Mouse (Mus musculus) 3134 (cell line): ENCODE measurements around the gene Ap1s3.

Source experiments
- DNase-seq: peaks from one replicate; pipeline ENCODE4 v3.0.0-alpha.2; 2011; ENCODE audit warnings: low spot score; ENCODE audit not compliant: insufficient read length; ENCODE audit errors: extremely low read depth

Ap1s3 gene

DNA sequence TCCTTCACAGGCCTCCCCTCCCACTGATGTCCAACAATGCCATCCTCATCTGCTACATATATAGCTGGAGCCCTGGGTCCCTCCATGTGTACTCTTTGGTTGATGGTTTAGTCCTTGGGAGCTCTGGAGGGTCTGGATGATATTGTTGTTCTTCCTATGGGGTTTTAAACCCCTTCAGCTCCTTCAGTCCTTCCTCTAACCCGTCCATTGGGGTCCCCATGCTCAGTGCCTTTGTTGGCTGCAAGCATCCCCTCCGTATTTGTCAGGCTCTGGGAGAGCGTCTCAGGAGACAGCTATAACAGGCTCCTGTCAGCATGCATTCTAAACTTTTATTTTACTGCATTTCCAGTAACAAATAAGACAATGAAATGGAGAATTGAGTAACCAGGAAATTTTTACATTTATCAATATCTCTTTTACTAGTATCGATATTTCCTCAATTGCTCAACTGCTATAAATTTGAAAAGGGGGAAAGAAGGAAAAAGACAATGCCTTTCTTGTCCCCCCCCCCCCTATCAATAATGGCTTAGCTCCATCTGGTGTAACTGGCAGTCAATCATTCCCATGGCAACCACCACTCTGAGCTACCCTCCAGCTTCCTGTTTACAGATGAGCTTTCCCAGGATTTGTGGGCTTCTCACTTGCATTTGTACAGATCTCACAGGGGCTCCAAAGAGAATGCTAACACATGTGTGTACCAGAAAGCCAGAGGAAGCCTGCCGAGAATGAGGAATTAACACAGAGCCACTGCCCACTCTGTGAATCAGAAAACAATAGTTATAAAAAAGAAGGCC, 73.2 kb downstream of the Ap1s3 start:
- DNase-seq, result no peak

GRCm38 (mm10) chr1:79592721-79593277, 79.0 kb downstream of the Ap1s3 start:
- DNase-seq, result no peak

DNA sequence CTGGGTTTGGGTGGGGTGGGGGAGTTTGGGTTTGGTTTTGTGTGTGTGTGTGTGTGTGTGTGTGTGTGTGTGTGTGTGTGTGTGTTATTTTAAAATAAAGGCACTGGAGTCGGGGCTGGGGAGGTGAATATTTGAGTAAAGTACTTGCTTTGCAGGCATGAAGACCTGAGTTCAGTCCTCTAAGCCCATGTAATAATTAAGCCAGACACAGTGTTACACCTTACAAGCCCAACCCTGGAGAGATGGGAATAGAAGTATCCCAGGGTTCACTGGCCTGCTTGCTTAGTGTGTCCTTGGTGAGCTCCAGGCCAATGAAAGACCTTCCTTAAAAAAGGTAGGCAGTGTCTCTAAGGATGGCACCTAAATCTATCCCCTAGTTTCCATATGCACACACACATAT, 80.7 kb downstream of the Ap1s3 start:
- no peak for DNase-seq

GRCm38 (mm10) chr1:79589971-79590763, 81.6 kb downstream of the Ap1s3 start:
- no peak for DNase-seq

DNA sequence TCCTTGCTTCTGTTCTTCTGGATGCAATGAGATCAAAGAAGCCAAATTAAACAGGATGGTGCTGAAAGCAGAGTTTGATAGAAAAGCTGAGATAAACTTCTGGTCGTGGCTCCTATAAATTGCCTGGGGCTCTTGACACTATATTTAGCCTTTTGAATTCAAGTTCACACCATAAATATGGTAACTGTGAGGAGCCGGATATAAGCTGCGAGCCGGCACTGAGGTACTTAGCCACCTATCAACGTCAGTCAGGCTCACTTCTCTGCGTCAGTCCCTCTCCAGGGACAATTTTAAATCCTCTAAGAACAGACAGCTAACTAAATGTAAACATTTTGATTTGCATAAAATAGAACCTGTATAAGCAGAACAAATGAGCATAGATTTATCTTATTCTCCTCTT, 82.3 kb downstream of the Ap1s3 start:
- DNase-seq, result no peak

GRCm38 (mm10) chr1:79581136-79581679, 90.6 kb downstream of the Ap1s3 start:
- DNase-seq, result peak; percentile 5

DNA sequence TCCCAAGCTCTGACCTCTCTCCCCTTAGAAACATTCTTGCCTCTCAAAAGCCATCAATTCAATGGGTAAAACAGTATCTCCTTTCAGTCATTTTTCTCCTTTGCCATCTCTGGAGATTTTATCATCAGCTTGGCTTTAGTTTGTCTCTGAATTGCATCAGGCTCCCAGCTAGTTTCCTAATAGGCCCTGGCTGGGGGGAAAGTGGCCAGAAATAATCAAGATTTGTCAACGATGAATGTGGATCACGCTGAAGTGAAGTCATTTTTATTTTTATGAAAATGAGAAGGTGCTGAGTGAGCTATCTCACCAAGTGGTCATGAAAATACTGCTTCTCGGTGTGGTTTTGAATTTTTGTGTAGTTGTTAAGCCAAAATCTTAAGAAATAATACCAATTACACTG, 94.4 kb downstream of the Ap1s3 start:
- DNase-seq, result no peak

- no peak for DNase-seq
Measured at GRCm38 (mm10) chr1:79571912-79572311, 99.9 kb downstream of the Ap1s3 start.

DNA sequence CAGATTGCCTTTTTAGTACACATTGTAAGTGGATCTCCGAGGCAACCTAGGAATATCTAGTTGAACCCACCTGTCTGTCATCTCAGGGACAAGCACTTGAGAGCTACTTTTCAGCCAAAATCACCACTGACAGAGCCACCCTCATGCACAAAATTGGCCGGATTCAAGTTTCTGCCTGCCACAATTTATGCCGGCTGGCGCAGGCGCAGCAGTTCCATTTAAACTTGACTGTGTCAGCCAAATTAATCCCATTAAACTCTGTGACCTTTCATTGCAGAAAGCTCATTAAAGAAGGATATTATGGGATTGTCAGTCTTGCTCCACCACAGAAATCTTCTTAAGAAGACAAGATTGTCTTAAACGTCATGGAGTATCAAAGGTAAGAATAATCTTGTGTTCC, 100.6 kb downstream of the Ap1s3 start:
- DNase-seq, result no peak

- no peak for DNase-seq
Measured at GRCm38 (mm10) chr1:79561186-79561585, 110.6 kb downstream of the Ap1s3 start.
